Mouse (Mus musculus) urinary bladder, postnatal 4 days (tissue): ENCODE results near the gene Krt19.

Experiments
- DNase-seq, 2 experiments: peaks; one replicate each; pipeline ENCODE4 v3.0.0; 2021 to 2022; ENCODE audit warnings: low spot score in 2 of 2

The Krt19 gene

GRCm38 (mm10) chr11:100148615-100149330, at the start of gene Krt19:
Gene Krt19 (minus strand): TSS chr11:100148665.
- DNase-seq: no peak

- no peak for DNase-seq
Observed at GRCm38 (mm10) chr11:100192992-100193391, 44.5 kb upstream of the Krt19 start, which contains the start of gene Krt9. Gene Krt9 (minus strand): TSS chr11:100193246.

GRCm38 (mm10) chr11:100191820-100192219, 43.4 kb upstream of the Krt19 start:
- DNase-seq: no peak

- DNase-seq: no peak
Observed at GRCm38 (mm10) chr11:100186736-100187135, 38.3 kb upstream of the Krt19 start.

GRCm38 (mm10) chr11:100181725-100182124, 33.3 kb upstream of the Krt19 start:
- no peak for DNase-seq

- DNase-seq: no peak
Observed at GRCm38 (mm10) chr11:100179260-100179659, 30.8 kb upstream of the Krt19 start.

- DNase-seq: no peak
Observed at GRCm38 (mm10) chr11:100178307-100178706, 29.8 kb upstream of the Krt19 start.

- DNase-seq: no peak
Observed at GRCm38 (mm10) chr11:100176791-100177190, 28.3 kb upstream of the Krt19 start.

GRCm38 (mm10) chr11:100168765-100169762, 20.6 kb upstream of the Krt19 start:
- DNase-seq: peak; percentile 62 to 88

GRCm38 (mm10) chr11:100168071-100168470, 19.6 kb upstream of the Krt19 start:
- DNase-seq: peak; percentile 76 to 86

GRCm38 (mm10) chr11:100164392-100164791, 15.9 kb upstream of the Krt19 start:
- no peak for DNase-seq

- no peak for DNase-seq
Observed at GRCm38 (mm10) chr11:100157908-100158477, 9.5 kb upstream of the Krt19 start.

- DNase-seq: no peak
Observed at GRCm38 (mm10) chr11:100157331-100157730, 8.9 kb upstream of the Krt19 start.

- no peak for DNase-seq
Observed at GRCm38 (mm10) chr11:100155497-100156255, 7.2 kb upstream of the Krt19 start.

GRCm38 (mm10) chr11:100147566-100148353, 705 bp downstream of the Krt19 start:
- no peak for DNase-seq

GRCm38 (mm10) chr11:100145858-100146560, 2.5 kb downstream of the Krt19 start:
- peak; percentile 55 to 77 for DNase-seq

GRCm38 (mm10) chr11:100145104-100145503, 3.4 kb downstream of the Krt19 start:
- no peak for DNase-seq

GRCm38 (mm10) chr11:100140966-100141365, 7.5 kb downstream of the Krt19 start:
- DNase-seq: no peak

GRCm38 (mm10) chr11:100139391-100139790, 9.1 kb downstream of the Krt19 start:
- DNase-seq: no peak

- DNase-seq: no peak
Observed at GRCm38 (mm10) chr11:100138809-100139208, 9.7 kb downstream of the Krt19 start.
